Mouse (Mus musculus) liver, embryonic 11.5 days (tissue): Measurements from ENCODE around the gene Ptprm. TPM values are rescaled to one million over a fixed set of nuclear protein-coding genes. Genes with fewer than 3 reads are reported as not detected.

Experiments used
- ATAC-seq: fragments of 200-750 bp; cut with Nextera tagmentation; replicated peaks from 2 replicates; pipeline ENCODE4 v1.8.0; 2017; ENCODE audit warnings: moderate number of reproducible peaks, mild to moderate bottlenecking, moderate TSS enrichment, moderate library complexity; ENCODE audit not compliant: low FRiP score
- DNase-seq: peaks from one replicate; pipeline ENCODE4 v3.0.0-alpha.2; 2017; ENCODE audit warnings: low spot score
- H3K27ac ChIP-seq: fragments of 300-500 bp; sonication (generic); 2 replicates; pipeline ENCODE4 v1.5.1; 2014; ENCODE audit warnings: mild to moderate bottlenecking, low read depth, low read length, control low read depth
- H3K27me3 ChIP-seq: fragments of 300-500 bp; sonication (generic); replicated peaks from 2 replicates; pipeline ENCODE4 v1.6.1; 2014; ENCODE audit warnings: low read length, mixed read lengths; ENCODE audit not compliant: control insufficient read depth, insufficient read depth
- H3K36me3 ChIP-seq: fragments of 300-500 bp; sonication (generic); 2 replicates; pipeline ENCODE4 v1.6.1; 2014; ENCODE audit warnings: mild to moderate bottlenecking, low read length, moderate library complexity, mixed read lengths; ENCODE audit not compliant: control insufficient read depth, insufficient read depth
- H3K4me1 ChIP-seq: fragments of 300-500 bp; sonication (generic); replicated peaks from 2 replicates; pipeline ENCODE4 v1.6.1; 2014; ENCODE audit warnings: low read length, mixed read lengths; ENCODE audit not compliant: control insufficient read depth, insufficient read depth
- H3K4me2 ChIP-seq: fragments of 300-500 bp; sonication (generic); 2 replicates; pipeline ENCODE4 v1.6.1; 2014; ENCODE audit warnings: mild to moderate bottlenecking, control low read depth, moderate library complexity
- H3K4me3 ChIP-seq: fragments of 300-500 bp; sonication (generic); 2 replicates; pipeline ENCODE4 v1.5.1; 2014; ENCODE audit warnings: low read depth, low read length, control low read depth
- H3K9ac ChIP-seq: fragments of 300-500 bp; sonication (generic); 2 replicates; pipeline ENCODE4 v1.6.1; 2014; ENCODE audit warnings: low read depth, low read length, control low read depth
- H3K9me3 ChIP-seq: fragments of 300-500 bp; sonication (generic); 2 replicates; pipeline ENCODE4 v1.6.1; 2016; ENCODE audit warnings: low read length, inconsistent platforms, mixed read lengths; ENCODE audit not compliant: control insufficient read depth
- WGBS: fragments of 180-500 bp; shearing (Covaris S2); extraction: QIAGEN DNeasy Blood & Tissue Kit; methylation state at CpG from one replicate; pipeline ENCODE4 v1.1.7; 2014; 5-methylcytosine and 5-hydroxymethylcytosine counted together
- polyA plus RNA-seq: library from polyadenylated mRNA; unstranded; fragments of >200 nt; fragmentation: Nextera tagmentation; extraction: Ambion mirVana; gene quantifications from 2 replicates; pipeline ENCODE4 v1.2.1, GENCODE M21; 2014

The Ptprm gene
- polyA plus RNA-seq, 1 experiment from 2014 or later, result 5.7 TPM

GRCm38 (mm10) chr17:67241951-67242773 is 112.1 kb downstream of the Ptprm start:
- H3K4me2 ChIP-seq, result no peak overlapping the region
- 69% methylated on average over 10 of the region's 10 CpGs for WGBS
- H3K4me3 ChIP-seq, result no peak overlapping the region
- no peak overlapping the region for H3K27ac ChIP-seq
- H3K36me3 ChIP-seq, result no peaks in the 10 kb centered on the region
- no peak overlapping the region for H3K9ac ChIP-seq
- no peaks in the 10 kb centered on the region for H3K27me3 ChIP-seq
- H3K9me3 ChIP-seq, result no peaks in the 10 kb centered on the region
- H3K4me1 ChIP-seq, result no peaks in the 10 kb centered on the region
- no peak for DNase-seq
- ATAC-seq, result no peak

DNA sequence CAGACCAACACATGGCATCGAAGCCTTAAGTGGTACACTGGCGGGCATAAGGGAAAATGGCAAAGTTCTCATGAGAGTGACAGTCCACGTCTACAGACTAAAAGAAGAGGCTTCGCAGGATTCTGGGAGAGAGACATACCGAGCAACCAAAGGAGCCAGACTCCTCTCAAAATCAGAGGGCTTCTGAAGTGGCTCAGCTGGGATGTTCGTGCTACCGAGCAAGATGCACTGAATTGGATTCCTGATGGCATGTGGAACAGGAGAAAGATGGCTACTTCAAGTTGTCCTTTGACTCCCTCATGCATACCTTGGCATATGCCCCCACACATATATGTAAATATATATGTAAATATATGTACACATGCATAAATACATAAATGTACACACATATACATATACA is 115.4 kb downstream of the Ptprm start:
- ATAC-seq (no peak), DNase-seq (no peak)
- no peaks in the 10 kb centered on the region for H3K9me3 ChIP-seq
- no peak overlapping the region for H3K4me3 ChIP-seq
- no peaks in the 10 kb centered on the region for H3K36me3 ChIP-seq
- no peak overlapping the region for H3K9ac ChIP-seq
- no peak overlapping the region for H3K4me2 ChIP-seq
- 91% methylated on average over 7 of the region's 7 CpGs for whole genome bisulfite sequencing
- H3K27ac ChIP-seq, result no peak overlapping the region
- H3K27me3 ChIP-seq, result no peaks in the 10 kb centered on the region
- H3K4me1 ChIP-seq, result no peaks in the 10 kb centered on the region

DNA sequence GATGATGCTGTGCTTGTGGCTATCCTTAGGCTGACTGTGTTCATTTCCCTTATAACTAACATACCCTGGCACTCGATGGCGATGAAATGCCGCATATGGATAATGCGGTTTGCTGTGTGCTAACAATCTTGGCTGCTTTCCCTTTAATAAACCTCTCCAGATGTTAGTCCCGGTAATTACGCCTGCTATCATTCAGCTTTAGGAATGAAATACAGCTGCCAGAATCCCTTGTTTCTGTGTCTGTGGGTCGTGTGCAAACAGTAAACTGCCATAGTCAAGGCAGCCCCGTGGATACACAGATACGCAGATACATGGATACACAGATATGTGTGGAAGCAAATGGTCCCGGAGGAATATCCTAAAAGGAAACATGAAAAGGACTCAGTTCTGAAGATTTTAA is 116.8 kb downstream of the Ptprm start:
- 85% methylated on average over 10 of the region's 10 CpGs for WGBS
- H3K9ac ChIP-seq, result no peak overlapping the region

DNA sequence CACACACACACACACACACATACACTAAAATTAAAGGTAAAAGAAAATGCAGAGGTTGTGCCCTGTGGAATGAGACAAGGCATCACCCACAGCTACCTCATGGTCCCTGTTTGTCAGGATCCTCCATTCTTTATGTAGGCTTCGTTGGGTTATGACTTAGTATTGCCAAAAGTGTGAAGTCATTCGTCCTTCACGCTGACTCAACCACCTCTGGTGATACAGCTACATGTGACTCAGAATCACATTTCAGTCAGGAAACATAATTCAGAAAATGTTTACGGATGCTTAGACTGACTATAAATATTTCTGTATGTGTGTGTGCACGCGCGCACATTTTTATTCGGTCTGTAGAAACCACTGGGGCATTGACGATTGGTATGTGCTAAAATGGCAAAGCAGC is 121.2 kb downstream of the Ptprm start:
- no peak for ATAC-seq
- Histone ChIP-seq H3K9ac (no peak overlapping the region), H3K36me3 (no peaks in the 10 kb centered on the region), H3K27me3 (no peaks in the 10 kb centered on the region), H3K4me3 (no peak overlapping the region), H3K4me1 (no peaks in the 10 kb centered on the region), H3K4me2 (no peak overlapping the region), H3K9me3 (no peaks in the 10 kb centered on the region), H3K27ac (no peak overlapping the region)
- 95% methylated on average over 9 of the region's 9 CpGs for WGBS
- DNase-seq, result no peak

More for the DNA sequence above, 116.8 kb downstream of the Ptprm start:
- Histone ChIP-seq H3K9me3 (no peaks in the 10 kb centered on the region), H3K4me3 (no peak overlapping the region), H3K4me2 (no peak overlapping the region), H3K4me1 (no peaks in the 10 kb centered on the region), H3K27ac (no peak overlapping the region), H3K27me3 (no peaks in the 10 kb centered on the region), H3K36me3 (no peaks in the 10 kb centered on the region)
- no peak for ATAC-seq
- DNase-seq, result no peak

DNA sequence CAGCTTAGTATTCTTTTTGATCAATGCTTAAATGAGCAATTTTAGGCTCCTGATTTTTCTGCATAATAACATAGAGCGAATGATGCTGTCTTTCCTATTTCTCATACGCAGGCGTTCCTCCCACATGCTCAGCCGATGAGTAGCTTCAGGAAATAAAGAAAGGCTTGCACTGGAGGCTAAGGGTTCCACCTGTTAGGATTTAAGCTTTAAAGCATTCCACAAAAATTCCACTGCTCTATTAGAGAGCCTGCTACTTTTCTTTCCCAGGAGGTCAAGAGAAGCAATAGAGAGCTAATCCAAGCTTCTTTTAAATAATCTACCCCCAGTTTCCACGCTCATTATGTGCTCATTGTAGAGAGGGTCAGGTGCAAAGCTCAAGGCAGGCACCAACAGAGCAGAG is 127.3 kb downstream of the Ptprm start:
- Histone ChIP-seq H3K4me3 (no peak overlapping the region), H3K9ac (no peak overlapping the region), H3K36me3 (no peaks in the 10 kb centered on the region), H3K4me1 (no peaks in the 10 kb centered on the region), H3K9me3 (no peaks in the 10 kb centered on the region), H3K27me3 (no peaks in the 10 kb centered on the region), H3K4me2 (no peak overlapping the region), H3K27ac (no peak overlapping the region)
- ATAC-seq (no peak), DNase-seq (no peak)
- 80% methylated on average over 5 of the region's 5 CpGs for WGBS

GRCm38 (mm10) chr17:67215326-67215725 is 138.9 kb downstream of the Ptprm start:
- Histone ChIP-seq H3K4me2 (no peak overlapping the region), H3K36me3 (no peaks in the 10 kb centered on the region)
- ATAC-seq, result no peak

DNA sequence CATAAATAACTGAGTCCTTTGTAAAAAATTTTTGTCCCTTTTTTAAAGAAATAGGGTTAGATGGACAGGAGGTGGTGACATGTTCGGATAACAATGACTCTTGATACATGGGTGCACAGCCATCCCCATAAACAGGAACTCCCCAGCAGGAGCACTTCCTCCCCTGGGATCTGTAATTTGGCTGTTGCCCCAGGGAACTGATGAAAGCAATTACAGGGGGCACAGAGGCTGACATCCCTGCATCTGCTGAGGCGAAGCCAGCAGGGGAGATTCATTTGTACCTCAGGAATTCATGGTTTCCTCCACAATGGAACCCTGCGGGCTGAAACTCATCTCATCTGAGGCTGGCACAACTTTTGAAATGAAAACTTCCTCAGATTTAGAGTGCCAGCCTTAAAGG is 140.5 kb downstream of the Ptprm start:
- H3K4me1 ChIP-seq, result no peaks in the 10 kb centered on the region
- ATAC-seq (no peak), DNase-seq (no peak)
- H3K4me3 ChIP-seq, result no peak overlapping the region
- H3K4me2 ChIP-seq, result no peak overlapping the region
- H3K9ac ChIP-seq, result no peak overlapping the region
- WGBS, result 41% methylated on average over 3 of the region's 3 CpGs
- no peaks in the 10 kb centered on the region for H3K9me3 ChIP-seq
- H3K36me3 ChIP-seq, result no peaks in the 10 kb centered on the region
- H3K27me3 ChIP-seq, result no peaks in the 10 kb centered on the region
- H3K27ac ChIP-seq, result no peak overlapping the region

More at GRCm38 (mm10) chr17:67215326-67215725, 138.9 kb downstream of the Ptprm start:
- no peak for DNase-seq
- Histone ChIP-seq H3K27me3 (no peaks in the 10 kb centered on the region), H3K27ac (no peak overlapping the region), H3K9ac (no peak overlapping the region), H3K4me3 (no peak overlapping the region), H3K9me3 (no peaks in the 10 kb centered on the region), H3K4me1 (no peaks in the 10 kb centered on the region)
- WGBS, result 83% methylated on average over 1 of the region's 1 CpGs

- WGBS, result 62% methylated on average over 8 of the region's 8 CpGs
- ATAC-seq, result no peak
Measured at GRCm38 (mm10) chr17:67209676-67210344, 144.4 kb downstream of the Ptprm start.

GRCm38 (mm10) chr17:67208600-67208999 is 145.7 kb downstream of the Ptprm start:
- H3K27me3 ChIP-seq, result no peaks in the 10 kb centered on the region
- no peak overlapping the region for H3K27ac ChIP-seq
- 50% methylated on average over 5 of the region's 5 CpGs for WGBS
- no peaks in the 10 kb centered on the region for H3K4me1 ChIP-seq
- no peaks in the 10 kb centered on the region for H3K36me3 ChIP-seq
- ATAC-seq (no peak), DNase-seq (no peak)
- no peak overlapping the region for H3K9ac ChIP-seq
- no peak overlapping the region for H3K4me3 ChIP-seq
- no peaks in the 10 kb centered on the region for H3K9me3 ChIP-seq
- no peak overlapping the region for H3K4me2 ChIP-seq

More at GRCm38 (mm10) chr17:67209676-67210344, 144.4 kb downstream of the Ptprm start:
- H3K9me3 ChIP-seq, result no peaks in the 10 kb centered on the region
- H3K9ac ChIP-seq, result no peak overlapping the region
- H3K4me3 ChIP-seq, result no peak overlapping the region
- no peak overlapping the region for H3K4me2 ChIP-seq
- H3K27me3 ChIP-seq, result no peaks in the 10 kb centered on the region
- no peaks in the 10 kb centered on the region for H3K4me1 ChIP-seq
- H3K27ac ChIP-seq, result no peak overlapping the region
- no peak for DNase-seq
- H3K36me3 ChIP-seq, result no peaks in the 10 kb centered on the region
